Mouse (Mus musculus): ENCODE data around the gene Kcnn1. TPM values are rescaled to one million over a fixed set of nuclear protein-coding genes. Genes with fewer than 3 reads are reported as not detected.
A peak's percentile ranks its signal among the peaks of the same experiment; 100 is the strongest.

The Kcnn1 gene
- polyA plus RNA-seq, 1 experiment, result 0.90 TPM

- Histone ChIP-seq H3K4me3 (ENCODE audit: low read depth, low read length) (no peak overlapping the region), H3K27me3 (ENCODE audit: control insufficient read depth, insufficient read depth, low read length) (no peaks in the 10 kb centered on the region), H3K36me3 (ENCODE audit: control insufficient read depth, insufficient read depth, low read length) (no peaks in the 10 kb centered on the region), H3K27ac (ENCODE audit: insufficient read depth, low read depth, low read length) (no peak overlapping the region), H3K4me1 (ENCODE audit: control insufficient read depth, insufficient read depth, insufficient read length, low read length) (no peaks in the 10 kb centered on the region)
- TF ChIP-seq CTCF (IDR thresholded peaks at IDR 0.05; ENCODE audit: extremely low read depth, insufficient read length, insufficient replicate concordance, low read depth, low read length) (no peak), POLR2A (IDR thresholded peaks at IDR 0.05; ENCODE audit: low read depth, low read length) (no peak)
- 31% methylated on average over 11 of the region's 11 CpGs for WGBS
Measured at GRCm38 (mm10) chr8:70880546-70880945, 17.5 kb upstream of the Kcnn1 start.

DNA sequence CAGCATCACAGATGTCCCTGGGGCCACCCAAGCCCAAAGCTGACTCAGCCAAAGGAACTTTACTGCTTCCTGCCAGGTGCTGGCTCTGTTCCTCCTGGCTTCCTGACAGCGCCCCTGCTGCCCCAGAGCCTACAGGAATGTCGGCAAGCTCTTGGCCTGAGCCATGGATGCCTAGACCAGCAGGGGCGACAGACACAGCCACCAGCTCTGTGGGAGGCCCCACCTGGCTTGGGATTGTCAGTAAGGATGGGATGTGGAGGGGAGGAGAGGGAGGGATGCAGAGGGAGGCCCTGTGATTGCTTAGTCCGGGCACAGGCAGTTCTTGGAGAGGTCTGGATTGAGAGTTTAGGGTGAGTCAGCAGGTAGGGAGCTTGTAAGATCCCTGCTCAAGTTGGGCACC is 17.1 kb upstream of the Kcnn1 start:
- TF ChIP-seq POLR2A (IDR thresholded peaks at IDR 0.05; ENCODE audit: low read depth, low read length) (no peak), CTCF (IDR thresholded peaks at IDR 0.05; ENCODE audit: extremely low read depth, insufficient read length, insufficient replicate concordance, low read depth, low read length) (no peak)
- Histone ChIP-seq H3K27me3 (ENCODE audit: control insufficient read depth, insufficient read depth, low read length) (no peaks in the 10 kb centered on the region), H3K4me3 (ENCODE audit: low read depth, low read length) (no peak overlapping the region), H3K27ac (ENCODE audit: insufficient read depth, low read depth, low read length) (no peak overlapping the region), H3K36me3 (ENCODE audit: control insufficient read depth, insufficient read depth, low read length) (no peaks in the 10 kb centered on the region), H3K4me1 (ENCODE audit: control insufficient read depth, insufficient read depth, insufficient read length, low read length) (no peaks in the 10 kb centered on the region)
- WGBS, result 8% methylated on average over 4 of the region's 4 CpGs

DNA sequence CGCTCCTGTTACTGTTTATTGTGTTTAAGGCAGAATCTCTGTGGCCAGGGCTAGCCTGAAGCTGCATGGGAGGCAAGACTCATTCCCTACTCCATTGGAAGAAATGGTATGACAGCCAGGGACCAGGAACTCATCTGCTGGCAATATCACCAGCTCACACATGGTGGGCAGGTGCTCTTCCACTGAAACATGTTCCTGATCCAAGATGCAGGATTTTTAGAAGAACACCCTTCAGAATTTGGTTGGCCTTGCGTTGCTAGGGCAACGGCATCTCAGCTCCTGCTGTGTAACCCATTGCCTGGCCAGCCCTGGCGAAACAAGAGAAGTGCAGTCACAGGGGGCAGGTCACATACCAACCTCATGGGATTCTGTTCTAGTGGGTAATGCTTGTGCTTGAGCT is 16.4 kb upstream of the Kcnn1 start:
- TF ChIP-seq CTCF (IDR thresholded peaks at IDR 0.05; ENCODE audit: extremely low read depth, insufficient read length, insufficient replicate concordance, low read depth, low read length), result no peak
- no peak for TF ChIP-seq POLR2A (IDR thresholded peaks at IDR 0.05; ENCODE audit: low read depth, low read length)
- WGBS, result 81% methylated on average over 4 of the region's 4 CpGs
- Histone ChIP-seq H3K4me1 (ENCODE audit: control insufficient read depth, insufficient read depth, insufficient read length, low read length) (no peaks in the 10 kb centered on the region), H3K36me3 (ENCODE audit: control insufficient read depth, insufficient read depth, low read length) (no peaks in the 10 kb centered on the region), H3K27me3 (ENCODE audit: control insufficient read depth, insufficient read depth, low read length) (no peaks in the 10 kb centered on the region), H3K4me3 (ENCODE audit: low read depth, low read length) (no peak overlapping the region), H3K27ac (ENCODE audit: insufficient read depth, low read depth, low read length) (no peak overlapping the region)

- Histone ChIP-seq H3K4me3 (ENCODE audit: low read depth, low read length) (no peak overlapping the region), H3K36me3 (ENCODE audit: control insufficient read depth, insufficient read depth, low read length) (no peaks in the 10 kb centered on the region), H3K27me3 (ENCODE audit: control insufficient read depth, insufficient read depth, low read length) (no peaks in the 10 kb centered on the region), H3K27ac (ENCODE audit: insufficient read depth, low read depth, low read length) (no peak overlapping the region), H3K4me1 (ENCODE audit: control insufficient read depth, insufficient read depth, insufficient read length, low read length) (no peaks in the 10 kb centered on the region)
- no peak for TF ChIP-seq CTCF (IDR thresholded peaks at IDR 0.05; ENCODE audit: extremely low read depth, insufficient read length, insufficient replicate concordance, low read depth, low read length)
- TF ChIP-seq POLR2A (IDR thresholded peaks at IDR 0.05; ENCODE audit: low read depth, low read length), result no peak
- 23% methylated on average over 2 of the region's 2 CpGs for WGBS
Measured at GRCm38 (mm10) chr8:70878178-70878577, 15.1 kb upstream of the Kcnn1 start.

DNA sequence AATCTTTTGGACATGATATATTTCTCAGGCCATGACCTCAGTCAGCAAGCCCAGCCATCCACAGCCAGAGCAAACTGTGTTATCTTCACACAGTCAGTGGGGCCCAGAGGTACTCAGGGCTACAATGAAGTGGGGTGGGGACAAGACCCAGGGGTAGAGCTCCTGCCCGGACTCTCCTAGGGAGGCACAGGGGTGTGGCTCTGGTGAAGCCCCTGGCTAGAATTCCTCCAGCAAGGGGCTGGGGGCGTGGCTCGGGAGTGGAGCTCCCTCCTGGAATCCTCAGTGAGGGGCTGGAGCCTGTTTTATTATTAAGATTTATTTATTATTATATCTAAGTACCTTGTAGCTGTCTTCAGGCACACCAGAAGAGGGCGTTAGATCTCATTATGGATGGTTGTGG is 13.3 kb upstream of the Kcnn1 start:
- no peaks in the 10 kb centered on the region for H3K27me3 ChIP-seq (ENCODE audit: control insufficient read depth, insufficient read depth, low read length)
- H3K4me3 ChIP-seq (ENCODE audit: low read depth, low read length), result no peak overlapping the region
- H3K36me3 ChIP-seq (ENCODE audit: control insufficient read depth, insufficient read depth, low read length), result no peaks in the 10 kb centered on the region
- TF ChIP-seq POLR2A (IDR thresholded peaks at IDR 0.05; ENCODE audit: low read depth, low read length) (no peak), CTCF (IDR thresholded peaks at IDR 0.05; ENCODE audit: extremely low read depth, insufficient read length, insufficient replicate concordance, low read depth, low read length) (no peak)
- WGBS, result 24% methylated on average over 4 of the region's 4 CpGs
- H3K4me1 ChIP-seq (ENCODE audit: control insufficient read depth, insufficient read depth, insufficient read length, low read length), result no peaks in the 10 kb centered on the region
- H3K27ac ChIP-seq (ENCODE audit: insufficient read depth, low read depth, low read length), result no peak overlapping the region

GRCm38 (mm10) chr8:70874441-70874840 is 11.4 kb upstream of the Kcnn1 start:
- Histone ChIP-seq H3K4me3 (ENCODE audit: low read depth, low read length) (no peak overlapping the region), H3K4me1 (ENCODE audit: control insufficient read depth, insufficient read depth, insufficient read length, low read length) (no peaks in the 10 kb centered on the region), H3K27me3 (ENCODE audit: control insufficient read depth, insufficient read depth, low read length) (no peaks in the 10 kb centered on the region), H3K27ac (ENCODE audit: insufficient read depth, low read depth, low read length) (no peak overlapping the region), H3K36me3 (ENCODE audit: control insufficient read depth, insufficient read depth, low read length) (no peaks in the 10 kb centered on the region)
- 87% methylated on average over 13 of the region's 13 CpGs for WGBS
- TF ChIP-seq CTCF (IDR thresholded peaks at IDR 0.05; ENCODE audit: extremely low read depth, insufficient read length, insufficient replicate concordance, low read depth, low read length) (no peak), POLR2A (IDR thresholded peaks at IDR 0.05; ENCODE audit: low read depth, low read length) (no peak)

DNA sequence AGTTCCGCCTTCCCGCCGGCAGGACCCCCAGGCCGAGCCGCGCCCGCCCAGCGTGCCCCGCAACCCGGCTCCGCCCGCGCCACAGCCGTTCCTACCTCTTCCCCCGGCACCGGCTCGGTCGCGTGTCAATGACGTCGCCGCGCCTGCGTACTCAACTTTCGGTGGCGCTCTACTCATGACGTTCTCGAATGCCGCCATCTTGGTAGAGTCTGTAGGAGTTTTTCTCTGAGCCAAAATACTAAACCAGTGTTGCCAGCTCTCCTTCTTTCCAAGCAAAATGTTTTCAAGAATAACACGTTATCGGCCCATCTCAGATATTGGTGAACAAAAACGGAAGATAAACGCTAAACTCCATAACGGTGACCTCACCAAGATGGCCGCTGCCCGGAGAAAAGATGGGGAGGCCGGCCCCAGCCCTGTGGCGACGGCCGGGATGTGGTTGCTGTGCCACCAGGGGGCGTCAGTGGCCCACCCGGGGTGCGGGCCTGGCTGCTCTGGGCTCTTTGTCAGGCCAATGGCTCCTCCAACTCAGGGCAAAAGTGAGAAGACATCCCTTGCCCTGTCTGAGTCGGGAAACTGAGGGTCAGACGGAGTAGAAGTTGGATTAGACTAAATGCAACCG is 10.4 kb upstream of the Kcnn1 start, which contains the start of gene Ccdc124:
Ccdc124 (minus strand) TSS at position 572 of the 622 bp plus-strand sequence.
- Histone ChIP-seq H3K4me1 (ENCODE audit: control insufficient read depth, insufficient read depth, insufficient read length, low read length) (peaks cover 6% of the 10 kb centered on the region), H3K27me3 (ENCODE audit: control insufficient read depth, insufficient read depth, low read length) (no peaks in the 10 kb centered on the region), H3K27ac (ENCODE audit: insufficient read depth, low read depth, low read length) (peak within 1 kb of the TSS; percentile 84), H3K4me3 (ENCODE audit: low read depth, low read length) (peak within 1 kb of the TSS; percentile 94), H3K36me3 (ENCODE audit: control insufficient read depth, insufficient read depth, low read length) (0 out of 2 replicates have a peak, but pooled peaks cover 2% of the 10 kb centered on the region)
- TF ChIP-seq CTCF (IDR thresholded peaks at IDR 0.05; ENCODE audit: extremely low read depth, insufficient read length, insufficient replicate concordance, low read depth, low read length) (peak; percentile 98), POLR2A (IDR thresholded peaks at IDR 0.05; ENCODE audit: low read depth, low read length) (peak; percentile 31; the same call in 1 of the 2 replicates)
- 1% methylated on average over 46 of the region's 46 CpGs for WGBS

All from small intestine, adult 2 months (tissue).